Mouse (Mus musculus) forebrain, embryonic 11.5 days (tissue): ENCODE results near the gene Get4. TPM values are rescaled to one million over a fixed set of nuclear protein-coding genes. Genes with fewer than 3 reads are reported as not detected.

ENCODE experiments used
- ATAC-seq: fragments of 200-750 bp; cut with Nextera tagmentation; replicated peaks from 2 replicates; pipeline ENCODE4 v1.8.0; 2017; ENCODE audit warnings: moderate TSS enrichment; ENCODE audit not compliant: low FRiP score
- DNase-seq: peaks from one replicate; pipeline ENCODE4 v3.0.0-alpha.2; 2017; ENCODE audit warnings: low spot score
- H3K27ac ChIP-seq: fragments of 300-500 bp; sonication (generic); 2 replicates; pipeline ENCODE4 v1.5.1; 2014; ENCODE audit warnings: low read depth, low read length
- H3K27me3 ChIP-seq: fragments of 300-500 bp; sonication (generic); 2 replicates; pipeline ENCODE4 v1.6.1; 2014; ENCODE audit warnings: mild to moderate bottlenecking, low read length, mixed read lengths; ENCODE audit not compliant: control insufficient read depth, insufficient read depth
- H3K36me3 ChIP-seq: fragments of 300-500 bp; sonication (generic); 2 replicates; pipeline ENCODE4 v1.6.1; 2014; ENCODE audit warnings: mild to moderate bottlenecking, low read length, moderate library complexity, mixed read lengths; ENCODE audit not compliant: control insufficient read depth, insufficient read depth
- H3K4me1 ChIP-seq: fragments of 300-500 bp; sonication (generic); replicated peaks from 2 replicates; pipeline ENCODE4 v1.6.1; 2014; ENCODE audit warnings: low read length, mixed read lengths; ENCODE audit not compliant: control insufficient read depth, insufficient read depth
- H3K4me2 ChIP-seq: fragments of 300-500 bp; sonication (generic); 2 replicates; pipeline ENCODE4 v1.6.1; 2014; ENCODE audit warnings: low read depth, mild to moderate bottlenecking, low read length, moderate library complexity, mixed read lengths; ENCODE audit not compliant: severe bottlenecking
- H3K4me3 ChIP-seq: fragments of 300-500 bp; sonication (generic); 2 replicates; pipeline ENCODE4 v1.5.1; 2014; ENCODE audit warnings: low read depth, low read length
- H3K9ac ChIP-seq: fragments of 300-500 bp; sonication (generic); 2 replicates; pipeline ENCODE4 v1.6.1; 2014; ENCODE audit warnings: low read length
- H3K9me3 ChIP-seq: fragments of 300-500 bp; sonication (generic); 2 replicates; pipeline ENCODE4 v1.6.1; 2016; ENCODE audit warnings: low read length, mixed read lengths; ENCODE audit not compliant: control insufficient read depth
- WGBS: fragments of 180-500 bp; shearing (Covaris S2); extraction: QIAGEN DNeasy Blood & Tissue Kit; methylation state at CpG from one replicate; pipeline ENCODE4 v1.1.7; 2014; 5-methylcytosine and 5-hydroxymethylcytosine counted together
- polyA plus RNA-seq: library from polyadenylated mRNA; unstranded; fragments of >200 nt; fragmentation: Nextera tagmentation; extraction: Ambion mirVana; gene quantifications from 2 replicates; pipeline ENCODE4 v1.2.1, GENCODE M21; 2014

The Get4 gene
- polyA plus RNA-seq = 148 and 150 TPM in 2 replicates

DNA sequence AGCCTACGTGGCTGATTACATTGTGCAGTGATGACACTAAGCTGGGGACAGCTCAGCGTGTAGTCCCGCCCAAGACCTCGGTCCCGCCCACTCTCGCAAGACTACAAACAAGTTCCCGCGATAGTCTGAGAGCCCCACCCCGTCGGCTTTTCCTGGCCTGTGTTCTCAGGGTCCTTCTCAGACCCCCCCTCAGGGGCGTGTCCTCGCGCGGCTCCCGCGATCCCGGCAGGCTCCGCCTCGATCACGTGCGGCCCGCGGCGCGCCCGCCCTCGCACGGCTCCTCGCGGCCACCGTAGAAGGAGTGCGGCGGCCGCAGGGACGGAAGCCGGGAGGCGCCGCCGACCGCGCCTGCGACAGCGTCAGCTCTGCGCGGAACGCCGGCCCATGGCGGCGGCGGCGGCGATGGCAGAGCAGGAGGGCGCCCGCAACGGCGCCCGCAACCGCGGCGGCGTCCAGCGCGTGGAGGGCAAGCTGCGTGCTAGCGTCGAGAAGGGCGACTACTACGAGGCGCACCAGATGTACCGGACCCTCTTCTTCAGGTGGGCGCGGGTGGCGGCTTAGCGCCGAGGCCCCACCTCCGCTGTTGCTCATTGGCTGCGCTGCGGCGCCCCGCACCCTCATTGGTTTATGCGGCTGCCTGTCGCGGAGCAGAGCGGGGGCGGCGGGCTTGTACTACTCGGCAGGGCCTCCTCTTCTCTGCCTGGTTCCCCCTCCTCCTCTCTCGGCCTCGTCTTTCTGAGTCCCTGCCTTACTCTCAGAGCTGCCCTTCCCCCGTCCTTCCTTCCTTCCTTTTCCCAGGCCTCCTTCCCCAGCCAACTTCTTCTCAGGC, at the start of gene Get4:
TSS of gene Get4 (plus strand) at position 244 of the 829 bp plus-strand sequence.
- H3K4me3 ChIP-seq = peak within 1 kb of the TSS; percentile 81
- peak within 1 kb of the TSS; percentile 76 for H3K27ac ChIP-seq
- H3K36me3 ChIP-seq = peaks cover 5% of the 10 kb centered on the region; the same call in 1 of the 2 replicates
- peak; percentile 95 for ATAC-seq
- peaks cover 11% of the 10 kb centered on the region for H3K4me1 ChIP-seq
- DNase-seq = peak; percentile 100
- no peaks in the 10 kb centered on the region for H3K9me3 ChIP-seq
- H3K9ac ChIP-seq = peak within 1 kb of the TSS; percentile 75
- no peaks in the 10 kb centered on the region for H3K27me3 ChIP-seq
- WGBS = under 1% methylated on average over 86 of the region's 90 CpGs
- peak within 1 kb of the TSS; percentile 91 for H3K4me2 ChIP-seq

DNA sequence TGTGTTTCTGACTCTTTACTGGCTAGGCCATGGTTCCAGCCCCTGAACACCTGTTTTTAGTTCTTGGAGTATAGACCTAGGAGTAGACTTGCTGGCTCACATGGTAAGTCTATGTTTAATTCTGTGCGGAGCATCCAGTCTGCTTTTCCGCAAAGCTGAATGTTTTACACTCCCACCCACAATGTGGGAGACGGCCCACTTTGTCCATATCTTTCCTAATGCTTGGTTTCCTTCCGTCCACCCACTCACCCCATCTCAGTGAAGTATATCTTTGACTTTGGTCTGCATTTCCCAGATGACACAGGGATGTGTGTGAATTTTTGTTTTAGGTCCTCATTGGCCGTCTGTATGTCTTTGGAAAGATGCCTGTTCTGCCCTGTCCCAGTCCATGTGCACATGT, 48.8 kb upstream of the Get4 start:
- H3K27ac ChIP-seq = no peak overlapping the region
- H3K9ac ChIP-seq = no peak overlapping the region
- DNase-seq = no peak
- H3K4me2 ChIP-seq = no peak overlapping the region
- peaks cover 2% of the 10 kb centered on the region; the same call in 1 of the 2 replicates for H3K4me1 ChIP-seq
- 91% methylated on average over 5 of the region's 5 CpGs for WGBS
- no peaks in the 10 kb centered on the region for H3K27me3 ChIP-seq
- H3K4me3 ChIP-seq = no peak overlapping the region
- H3K9me3 ChIP-seq = no peaks in the 10 kb centered on the region
- H3K36me3 ChIP-seq = no peaks in the 10 kb centered on the region
- ATAC-seq = no peak

DNA sequence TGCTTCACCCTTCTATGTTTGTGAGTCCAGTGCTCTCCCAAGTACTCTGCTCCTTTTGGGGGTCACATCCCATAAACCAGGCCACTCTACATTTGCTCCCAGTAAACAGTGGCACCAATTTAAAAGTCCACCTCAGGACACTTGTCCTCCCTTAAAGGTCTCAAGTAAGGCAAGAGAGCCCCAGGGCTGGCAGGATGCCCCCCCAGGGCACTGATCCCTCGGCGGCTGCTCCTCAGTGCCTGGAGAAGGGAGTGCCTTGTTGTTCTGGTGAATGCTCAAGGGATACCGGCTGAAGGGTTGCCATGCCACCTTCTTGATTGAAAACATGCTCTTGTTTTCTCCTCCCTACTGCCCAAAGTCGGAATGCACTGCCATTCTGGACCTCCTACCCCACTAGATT, 46.0 kb upstream of the Get4 start:
- Histone ChIP-seq H3K9me3 (no peaks in the 10 kb centered on the region), H3K4me1 (peaks cover 2% of the 10 kb centered on the region; the same call in 1 of the 2 replicates), H3K27me3 (no peaks in the 10 kb centered on the region), H3K9ac (no peak overlapping the region), H3K4me2 (no peak overlapping the region), H3K36me3 (no peaks in the 10 kb centered on the region), H3K27ac (no peak overlapping the region), H3K4me3 (no peak overlapping the region)
- DNase-seq = no peak
- whole genome bisulfite sequencing = 69% methylated on average over 4 of the region's 4 CpGs
- no peak for ATAC-seq

DNA sequence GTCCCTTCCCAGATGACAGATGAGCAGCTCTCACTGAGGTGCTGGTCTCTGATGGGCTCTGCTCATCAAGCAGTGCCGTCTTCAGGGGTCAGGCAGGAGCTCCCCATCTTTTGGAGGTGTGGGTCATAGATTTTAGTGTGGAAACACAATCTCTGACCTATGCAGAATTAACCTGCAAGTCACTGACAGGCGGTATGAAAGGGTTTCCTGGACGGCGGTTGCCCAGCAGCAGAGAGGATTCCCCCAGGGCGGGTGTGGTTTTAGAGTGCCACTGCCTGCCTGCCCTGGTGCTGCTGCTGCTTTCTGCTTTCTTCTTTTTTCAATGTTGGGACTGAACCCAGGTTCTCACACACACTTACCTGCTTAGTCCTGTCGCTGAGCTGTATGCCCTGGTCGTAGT, 45.6 kb upstream of the Get4 start:
- Histone ChIP-seq H3K4me2 (no peak overlapping the region), H3K9ac (no peak overlapping the region), H3K9me3 (no peaks in the 10 kb centered on the region), H3K4me1 (peaks cover 2% of the 10 kb centered on the region; the same call in 1 of the 2 replicates), H3K27ac (no peak overlapping the region), H3K36me3 (no peaks in the 10 kb centered on the region), H3K4me3 (no peak overlapping the region), H3K27me3 (no peaks in the 10 kb centered on the region)
- DNase-seq (no peak), ATAC-seq (no peak)
- 85% methylated on average over 7 of the region's 7 CpGs for WGBS

DNA sequence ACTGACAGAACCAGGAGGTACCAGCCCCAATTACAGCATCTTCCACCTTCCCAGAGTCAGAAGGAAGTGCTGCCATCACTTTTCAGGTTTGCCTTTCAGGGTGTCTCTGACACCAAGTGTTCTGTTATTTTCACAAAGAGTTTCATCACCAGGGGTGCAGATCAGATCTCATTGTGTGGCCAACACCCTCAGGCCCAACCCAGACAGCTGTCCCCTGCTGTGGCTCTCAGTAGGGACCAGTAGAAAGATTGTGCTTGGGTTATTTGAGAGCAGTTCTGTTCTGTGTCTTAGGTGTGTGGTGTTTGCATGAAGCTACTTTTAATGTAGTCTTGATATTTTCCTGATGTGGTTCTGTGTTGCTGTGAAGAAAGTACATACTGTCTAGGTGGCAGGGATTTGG, 43.9 kb upstream of the Get4 start:
- no peaks in the 10 kb centered on the region for H3K36me3 ChIP-seq
- ATAC-seq (no peak), DNase-seq (no peak)
- no peak overlapping the region for H3K27ac ChIP-seq
- no peak overlapping the region for H3K4me3 ChIP-seq
- H3K4me2 ChIP-seq = no peak overlapping the region
- H3K9me3 ChIP-seq = no peaks in the 10 kb centered on the region
- H3K4me1 ChIP-seq = no peaks in the 10 kb centered on the region
- no peak overlapping the region for H3K9ac ChIP-seq
- H3K27me3 ChIP-seq = no peaks in the 10 kb centered on the region

DNA sequence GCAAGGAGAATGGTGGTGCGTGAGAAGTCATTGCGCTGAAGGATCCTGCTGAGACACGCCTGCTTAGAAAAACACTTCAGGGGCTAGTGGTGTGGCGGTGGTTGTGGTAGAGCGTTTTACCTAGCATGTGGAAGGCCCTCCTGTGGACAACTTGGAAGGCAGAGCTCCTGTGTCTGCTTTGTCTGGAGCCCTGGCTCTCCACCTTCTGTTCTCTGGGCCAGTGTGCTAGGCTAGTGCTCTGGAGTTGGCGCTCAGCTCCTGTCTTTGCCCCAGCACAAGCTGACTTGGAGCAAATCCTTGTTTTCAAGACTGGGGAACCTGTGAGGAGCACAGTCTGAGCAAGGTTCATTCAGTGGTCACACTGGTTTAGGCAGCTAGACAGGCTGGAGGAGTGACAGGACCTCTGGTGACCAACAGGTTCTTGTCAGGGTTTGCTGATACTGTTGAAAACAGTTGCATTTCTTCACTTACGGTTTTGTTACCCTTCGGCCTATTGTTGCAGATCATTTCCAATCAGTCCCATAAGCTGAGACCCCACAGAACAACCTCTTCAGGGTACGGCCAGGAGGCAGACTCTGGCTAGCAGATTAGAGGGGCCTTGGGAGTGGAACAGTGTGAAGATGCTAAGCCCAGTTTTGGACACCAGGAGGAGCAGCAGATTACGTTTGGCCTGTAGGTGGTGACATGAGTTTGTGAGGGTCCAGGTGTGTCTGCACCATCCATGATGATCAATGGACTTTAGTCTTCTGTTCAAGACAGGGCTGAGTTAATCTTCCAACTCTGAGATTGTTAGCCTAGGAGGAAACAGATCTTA, 43.0 kb upstream of the Get4 start:
- Histone ChIP-seq H3K9ac (no peak overlapping the region), H3K27me3 (no peaks in the 10 kb centered on the region), H3K36me3 (no peaks in the 10 kb centered on the region), H3K9me3 (no peaks in the 10 kb centered on the region), H3K4me3 (no peak overlapping the region), H3K4me2 (no peak overlapping the region), H3K4me1 (no peaks in the 10 kb centered on the region), H3K27ac (no peak overlapping the region)
- WGBS = 91% methylated on average over 10 of the region's 10 CpGs
- ATAC-seq = no peak
- no peak for DNase-seq

DNA sequence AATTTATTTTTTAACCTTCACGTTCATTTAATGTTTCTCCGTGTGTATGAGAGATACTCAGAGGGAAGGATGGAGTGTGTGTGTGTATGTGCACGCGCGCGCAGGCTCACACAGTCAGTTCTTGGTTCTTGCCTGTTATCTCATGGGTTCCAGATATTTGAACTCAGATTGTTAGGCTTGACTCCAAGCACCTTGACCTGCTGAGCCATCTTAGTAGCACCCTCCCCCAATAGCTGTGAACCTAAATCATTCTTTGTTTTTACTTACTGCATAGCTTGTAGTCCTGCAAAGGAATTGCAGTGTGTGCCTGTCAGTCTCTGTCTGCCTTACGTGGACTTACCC, 42.5 kb upstream of the Get4 start:
- ATAC-seq (no peak), DNase-seq (no peak)
- no peaks in the 10 kb centered on the region for H3K4me1 ChIP-seq
- no peaks in the 10 kb centered on the region for H3K27me3 ChIP-seq
- no peaks in the 10 kb centered on the region for H3K36me3 ChIP-seq
- H3K27ac ChIP-seq = no peak overlapping the region
- no peaks in the 10 kb centered on the region for H3K9me3 ChIP-seq
- 95% methylated on average over 7 of the region's 7 CpGs for WGBS
- no peak overlapping the region for H3K9ac ChIP-seq
- H3K4me2 ChIP-seq = no peak overlapping the region
- H3K4me3 ChIP-seq = no peak overlapping the region

DNA sequence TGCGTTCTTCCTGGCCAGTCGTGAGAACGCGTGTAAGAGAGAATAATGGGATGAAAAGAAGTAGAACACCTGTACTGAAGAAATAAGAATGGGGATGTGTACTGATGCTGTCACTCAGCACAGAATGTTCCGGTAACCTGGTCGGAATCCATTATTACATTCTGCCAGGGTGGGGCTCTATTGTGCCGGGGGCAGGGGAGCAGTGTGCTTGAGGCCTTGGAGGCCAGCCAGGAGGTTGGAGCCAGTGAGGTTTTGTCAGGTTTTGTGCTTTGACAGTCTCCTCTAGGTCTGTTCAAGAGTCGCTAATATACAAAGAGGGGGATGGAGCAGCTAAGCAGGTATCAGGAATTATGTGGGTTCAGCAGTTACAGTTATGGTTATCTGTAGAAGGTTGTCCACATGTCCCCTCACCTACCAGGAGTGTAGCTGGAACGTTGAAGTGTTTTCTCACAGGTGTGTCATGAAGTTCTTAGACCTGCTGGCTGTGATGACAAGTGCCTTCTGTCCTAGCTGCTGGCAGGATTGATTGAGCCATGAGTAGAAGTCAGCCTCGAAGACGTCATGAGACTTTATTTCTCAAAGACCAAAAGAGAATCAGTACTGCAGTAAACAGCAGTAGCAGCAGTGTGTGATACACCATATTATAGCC, 40.3 kb upstream of the Get4 start:
- WGBS = 96% methylated on average over 11 of the region's 11 CpGs

More for the DNA sequence above, 40.3 kb upstream of the Get4 start:
- no peak overlapping the region for H3K9ac ChIP-seq
- no peaks in the 10 kb centered on the region for H3K27me3 ChIP-seq
- no peaks in the 10 kb centered on the region for H3K4me1 ChIP-seq
- no peak overlapping the region for H3K4me2 ChIP-seq
- H3K9me3 ChIP-seq = no peaks in the 10 kb centered on the region
- H3K36me3 ChIP-seq = no peaks in the 10 kb centered on the region; the same call in 1 of the 2 replicates
- no peak overlapping the region for H3K4me3 ChIP-seq
- no peak for DNase-seq
- ATAC-seq = no peak
- no peak overlapping the region for H3K27ac ChIP-seq
